Mouse (Mus musculus): ENCODE measurements at regions not wholly inside any gene's neighbourhood (a gene's known extent, or its start where the extent isn't known, plus 50 kb on each side); places are given as distances from the start of the nearest gene placed in this dataset.

GRCm38 (mm10) chr9:41705461-41705903, 418.6 kb downstream of the Sorl1 start:
- peak overlapping the region; percentile 40; the same call in 1 of the 2 replicates for H3K27ac ChIP-seq (replicated peaks)
- H3K4me2 ChIP-seq: no peak overlapping the region; the same call in 1 of the 2 replicates

GRCm38 (mm10) chr9:41703091-41703490, 421.0 kb downstream of the Sorl1 start:
- Histone ChIP-seq H3K9ac (no peak overlapping the region), H3K4me3 (no peak overlapping the region), H3K36me3 (no peaks in the 10 kb centered on the region), H3K27me3 (replicated peaks) (no peaks in the 10 kb centered on the region), H3K27ac (replicated peaks) (no peak overlapping the region), H3K4me2 (no peak overlapping the region), H3K9me3 (no peaks in the 10 kb centered on the region), H3K4me1 (peaks cover 21% of the 10 kb centered on the region)
- no peak for ATAC-seq (ENCODE audit: extremely low read depth, insufficient number of reproducible peaks, low FRiP score, low TSS enrichment)
- 62% methylated on average over 6 of the region's 6 CpGs for WGBS

More at GRCm38 (mm10) chr9:41705461-41705903, 418.6 kb downstream of the Sorl1 start:
- 55% methylated on average over 8 of the region's 8 CpGs for WGBS
- Histone ChIP-seq H3K9ac (no peak overlapping the region), H3K4me3 (no peak overlapping the region), H3K27me3 (replicated peaks) (no peaks in the 10 kb centered on the region), H3K9me3 (no peaks in the 10 kb centered on the region), H3K4me1 (peaks cover 15% of the 10 kb centered on the region), H3K36me3 (no peaks in the 10 kb centered on the region)
- no peak for ATAC-seq (ENCODE audit: extremely low read depth, insufficient number of reproducible peaks, low FRiP score, low TSS enrichment)

GRCm38 (mm10) chr9:41700683-41701082, 423.4 kb downstream of the Sorl1 start:
- H3K4me3 ChIP-seq: no peak overlapping the region
- H3K4me2 ChIP-seq: no peak overlapping the region
- 22% methylated on average over 6 of the region's 6 CpGs for WGBS
- no peaks in the 10 kb centered on the region for H3K27me3 ChIP-seq (replicated peaks)
- no peak overlapping the region for H3K27ac ChIP-seq (replicated peaks)
- no peak for ATAC-seq (ENCODE audit: extremely low read depth, insufficient number of reproducible peaks, low FRiP score, low TSS enrichment)
- H3K9ac ChIP-seq: no peak overlapping the region
- H3K4me1 ChIP-seq: peaks cover 23% of the 10 kb centered on the region
- H3K36me3 ChIP-seq: no peaks in the 10 kb centered on the region
- no peaks in the 10 kb centered on the region for H3K9me3 ChIP-seq

- no peak overlapping the region for H3K4me3 ChIP-seq
- no peaks in the 10 kb centered on the region for H3K27me3 ChIP-seq (replicated peaks)
- no peaks in the 10 kb centered on the region for H3K9me3 ChIP-seq
- ATAC-seq (ENCODE audit: extremely low read depth, insufficient number of reproducible peaks, low FRiP score, low TSS enrichment): no peak
- H3K9ac ChIP-seq: no peak overlapping the region
- H3K4me2 ChIP-seq: no peak overlapping the region
- 74% methylated on average over 4 of the region's 4 CpGs for WGBS
- H3K36me3 ChIP-seq: no peaks in the 10 kb centered on the region
- H3K4me1 ChIP-seq: peaks cover 23% of the 10 kb centered on the region
- no peak overlapping the region for H3K27ac ChIP-seq (replicated peaks)
Observed at GRCm38 (mm10) chr9:41699031-41699430, 425.1 kb downstream of the Sorl1 start.

GRCm38 (mm10) chr9:41697611-41698467, 426.3 kb downstream of the Sorl1 start:
- no peak overlapping the region for H3K4me2 ChIP-seq
- no peak overlapping the region for H3K4me3 ChIP-seq
- ATAC-seq (ENCODE audit: extremely low read depth, insufficient number of reproducible peaks, low FRiP score, low TSS enrichment): no peak
- H3K36me3 ChIP-seq: no peaks in the 10 kb centered on the region
- peaks cover 17% of the 10 kb centered on the region for H3K4me1 ChIP-seq
- no peaks in the 10 kb centered on the region for H3K9me3 ChIP-seq
- 71% methylated on average over 24 of the region's 24 CpGs for WGBS
- no peaks in the 10 kb centered on the region for H3K27me3 ChIP-seq (replicated peaks)
- H3K27ac ChIP-seq (replicated peaks): no peak overlapping the region
- no peak overlapping the region for H3K9ac ChIP-seq

- ATAC-seq (ENCODE audit: extremely low read depth, insufficient number of reproducible peaks, low FRiP score, low TSS enrichment): no peak
- Histone ChIP-seq H3K9me3 (no peaks in the 10 kb centered on the region), H3K27me3 (replicated peaks) (no peaks in the 10 kb centered on the region), H3K4me2 (no peak overlapping the region), H3K4me1 (peaks cover 17% of the 10 kb centered on the region), H3K9ac (no peak overlapping the region), H3K27ac (replicated peaks) (no peak overlapping the region), H3K36me3 (no peaks in the 10 kb centered on the region), H3K4me3 (no peak overlapping the region)
Observed at GRCm38 (mm10) chr9:41697160-41697559, 426.9 kb downstream of the Sorl1 start.

GRCm38 (mm10) chr9:41682911-41683310, 441.2 kb downstream of the Sorl1 start:
- H3K27me3 ChIP-seq (replicated peaks): no peaks in the 10 kb centered on the region
- no peak overlapping the region for H3K9ac ChIP-seq
- H3K27ac ChIP-seq (replicated peaks): no peak overlapping the region
- no peaks in the 10 kb centered on the region for H3K9me3 ChIP-seq
- H3K4me2 ChIP-seq: no peak overlapping the region
- H3K4me1 ChIP-seq: no peaks in the 10 kb centered on the region
- no peak for ATAC-seq (ENCODE audit: extremely low read depth, insufficient number of reproducible peaks, low FRiP score, low TSS enrichment)
- H3K36me3 ChIP-seq: no peaks in the 10 kb centered on the region
- 64% methylated on average over 1 of the region's 1 CpGs for WGBS
- H3K4me3 ChIP-seq: no peak overlapping the region

GRCm38 (mm10) chr9:41675656-41676055, 448.4 kb downstream of the Sorl1 start:
- no peaks in the 10 kb centered on the region for H3K9me3 ChIP-seq
- H3K4me2 ChIP-seq: no peak overlapping the region
- 57% methylated on average over 2 of the region's 2 CpGs for WGBS
- no peak overlapping the region for H3K9ac ChIP-seq
- no peaks in the 10 kb centered on the region for H3K36me3 ChIP-seq
- H3K27me3 ChIP-seq (replicated peaks): no peaks in the 10 kb centered on the region
- H3K4me3 ChIP-seq: no peak overlapping the region
- no peak overlapping the region for H3K27ac ChIP-seq (replicated peaks)
- no peak for ATAC-seq (ENCODE audit: extremely low read depth, insufficient number of reproducible peaks, low FRiP score, low TSS enrichment)
- no peaks in the 10 kb centered on the region for H3K4me1 ChIP-seq

GRCm38 (mm10) chr9:41672958-41673357, 451.1 kb downstream of the Sorl1 start:
- Histone ChIP-seq H3K36me3 (no peaks in the 10 kb centered on the region), H3K9ac (no peak overlapping the region), H3K9me3 (no peaks in the 10 kb centered on the region), H3K4me2 (no peak overlapping the region), H3K4me1 (no peaks in the 10 kb centered on the region), H3K4me3 (no peak overlapping the region), H3K27me3 (replicated peaks) (no peaks in the 10 kb centered on the region), H3K27ac (replicated peaks) (no peak overlapping the region)
- ATAC-seq (ENCODE audit: extremely low read depth, insufficient number of reproducible peaks, low FRiP score, low TSS enrichment): no peak
- WGBS: 62% methylated on average over 2 of the region's 2 CpGs

GRCm38 (mm10) chr9:41668741-41669140, 455.4 kb downstream of the Sorl1 start:
- no peak for ATAC-seq (ENCODE audit: extremely low read depth, insufficient number of reproducible peaks, low FRiP score, low TSS enrichment)
- WGBS: 71% methylated on average over 1 of the region's 1 CpGs
- H3K27ac ChIP-seq (replicated peaks): no peak overlapping the region

GRCm38 (mm10) chr9:41665000-41665685, 459.0 kb downstream of the Sorl1 start:
- no peaks in the 10 kb centered on the region for H3K36me3 ChIP-seq
- no peaks in the 10 kb centered on the region for H3K27me3 ChIP-seq (replicated peaks)
- H3K9me3 ChIP-seq: no peaks in the 10 kb centered on the region
- no peaks in the 10 kb centered on the region for H3K4me1 ChIP-seq
- WGBS: 74% methylated on average over 10 of the region's 10 CpGs
- no peak overlapping the region for H3K27ac ChIP-seq (replicated peaks)
- H3K9ac ChIP-seq: no peak overlapping the region
- ATAC-seq (ENCODE audit: extremely low read depth, insufficient number of reproducible peaks, low FRiP score, low TSS enrichment): no peak
- H3K4me3 ChIP-seq: no peak overlapping the region
- H3K4me2 ChIP-seq: no peak overlapping the region

More at GRCm38 (mm10) chr9:41668741-41669140, 455.4 kb downstream of the Sorl1 start:
- Histone ChIP-seq H3K9ac (no peak overlapping the region), H3K9me3 (no peaks in the 10 kb centered on the region), H3K4me1 (no peaks in the 10 kb centered on the region), H3K36me3 (no peaks in the 10 kb centered on the region), H3K4me2 (no peak overlapping the region), H3K4me3 (no peak overlapping the region), H3K27me3 (replicated peaks) (no peaks in the 10 kb centered on the region)
